Mouse (Mus musculus): ENCODE data around the gene Ect2l. TPM values are rescaled to one million over a fixed set of nuclear protein-coding genes. Genes with fewer than 3 reads are reported as not detected.

The Ect2l gene
- polyA plus RNA-seq (2012; rRNA removed), result not detected in 2 replicates

DNA sequence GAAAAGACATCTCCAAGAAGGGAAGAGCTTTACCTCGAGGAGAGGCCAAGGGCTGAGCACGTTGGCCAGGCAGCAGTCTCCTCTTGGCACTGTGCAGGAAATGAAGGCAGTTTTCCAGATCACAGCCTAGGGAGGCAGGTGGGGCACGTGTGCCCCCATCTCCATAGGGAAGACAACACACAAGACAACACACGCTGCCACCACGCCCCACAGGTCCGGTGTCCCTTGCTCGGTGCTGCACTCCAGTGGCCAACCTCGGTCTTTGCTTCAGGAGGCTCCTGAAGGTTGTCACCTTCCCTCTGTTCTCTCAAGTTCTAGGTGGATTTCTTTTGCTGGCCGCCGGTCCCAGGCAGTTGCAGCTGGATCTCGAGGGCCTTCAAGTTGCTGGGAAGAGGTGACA lies at the start of gene Ect2l:
TSS of gene Ect2l (minus strand) at position 165 of the 400 bp plus-strand sequence.
- no peaks in the 10 kb centered on the region for H3K27me3 ChIP-seq (replicated peaks; ENCODE audit: control insufficient read depth, insufficient read depth, low read length)
- TF ChIP-seq CTCF (conservative IDR thresholded peaks at IDR 0.05; ENCODE audit: insufficient read depth, insufficient read length, low read depth, low read length), result peak; percentile 73
- TF ChIP-seq POLR2A (IDR thresholded peaks at IDR 0.05; ENCODE audit: low read depth, low read length), result no peak
- H3K4me3 ChIP-seq (ENCODE audit: insufficient read depth, low read depth, low read length), result no peak within 1 kb of the TSS
- 9% methylated on average over 11 of the region's 11 CpGs for WGBS
- DNase-seq, result peak; percentile 52
- no peak within 1 kb of the TSS for H3K27ac ChIP-seq (ENCODE audit: insufficient read depth, low read depth, low read length)
- H3K36me3 ChIP-seq (ENCODE audit: control insufficient read depth, insufficient read depth, low read length), result no peaks in the 10 kb centered on the region
- no peaks in the 10 kb centered on the region for H3K4me1 ChIP-seq (ENCODE audit: control insufficient read depth, insufficient read depth, low read length)

DNA sequence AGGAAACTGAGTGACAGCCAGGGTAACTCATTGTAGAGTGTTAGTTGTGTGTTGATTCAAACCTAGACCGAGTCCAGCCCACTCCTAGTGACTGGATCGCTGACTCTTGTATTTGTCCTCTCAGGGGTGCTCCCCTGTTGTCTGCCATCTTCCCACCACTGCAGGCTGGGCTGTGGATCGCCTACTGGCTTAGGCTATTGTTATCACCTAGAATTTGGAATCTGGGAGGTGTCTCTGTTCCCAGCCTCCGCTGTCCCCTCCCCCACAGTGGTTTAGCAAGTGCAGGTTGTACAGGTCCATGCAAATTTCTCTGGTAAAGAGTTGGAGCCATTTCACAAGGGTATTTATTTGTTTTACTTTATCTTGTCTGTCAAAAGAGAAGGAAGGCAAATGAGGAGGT lies 40.7 kb upstream of the Ect2l start:
- TF ChIP-seq CTCF (conservative IDR thresholded peaks at IDR 0.05; ENCODE audit: insufficient read depth, insufficient read length, low read depth, low read length) (no peak), POLR2A (IDR thresholded peaks at IDR 0.05; ENCODE audit: low read depth, low read length) (no peak)
- H3K27me3 ChIP-seq (replicated peaks; ENCODE audit: control insufficient read depth, insufficient read depth, low read length), result no peaks in the 10 kb centered on the region

DNA sequence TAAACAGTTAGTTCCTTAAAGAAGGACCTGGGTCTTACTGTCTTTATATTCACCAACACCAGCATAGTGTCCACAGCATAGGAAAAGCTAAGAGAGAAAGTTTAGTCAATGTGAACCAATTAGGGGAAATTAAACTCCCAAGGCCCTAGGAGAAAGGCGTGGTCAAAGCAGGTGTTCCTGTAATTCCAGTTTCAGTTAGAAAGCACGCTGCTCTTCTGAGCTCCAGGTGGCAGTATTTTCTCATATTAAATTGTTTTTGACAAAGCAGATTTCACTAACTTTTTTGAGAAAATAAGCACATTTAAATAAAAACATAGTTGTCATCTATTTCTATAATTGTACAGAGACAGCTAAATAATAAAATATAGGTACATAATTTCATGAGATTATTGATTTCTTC lies 32.9 kb upstream of the Ect2l start:
- H3K4me3 ChIP-seq (ENCODE audit: insufficient read depth, low read depth, low read length), result no peak overlapping the region
- WGBS, result 25% methylated on average over 2 of the region's 2 CpGs
- peak; percentile 21 for DNase-seq

More for the DNA sequence above, 40.7 kb upstream of the Ect2l start:
- Histone ChIP-seq H3K4me3 (ENCODE audit: insufficient read depth, low read depth, low read length) (no peak overlapping the region), H3K4me1 (ENCODE audit: control insufficient read depth, insufficient read depth, low read length) (no peaks in the 10 kb centered on the region), H3K36me3 (ENCODE audit: control insufficient read depth, insufficient read depth, low read length) (no peaks in the 10 kb centered on the region), H3K27ac (ENCODE audit: insufficient read depth, low read depth, low read length) (no peak overlapping the region)
- DNase-seq, result no peak
- 85% methylated on average over 4 of the region's 4 CpGs for WGBS

DNA sequence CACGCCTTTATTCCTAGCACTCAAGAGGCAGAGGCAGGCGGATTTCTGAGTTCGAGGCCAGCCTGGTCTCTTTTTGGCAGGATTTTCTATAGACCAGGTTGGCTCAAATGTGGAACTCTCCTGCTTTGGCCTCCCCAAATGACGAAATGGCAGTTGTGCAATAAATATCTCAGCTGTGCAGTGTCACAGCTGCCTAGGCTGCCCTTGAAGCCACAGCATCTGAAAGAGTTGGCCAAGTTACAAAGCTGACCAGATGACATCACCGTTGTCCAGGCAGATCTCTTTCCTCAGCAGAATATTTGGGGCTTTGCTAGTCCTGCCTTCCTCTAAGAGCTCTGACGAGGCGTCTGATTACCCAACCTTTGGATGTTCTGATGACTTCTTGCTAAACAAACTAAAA lies 26.5 kb upstream of the Ect2l start:
- Histone ChIP-seq H3K27ac (ENCODE audit: insufficient read depth, low read depth, low read length) (no peak overlapping the region), H3K27me3 (replicated peaks; ENCODE audit: control insufficient read depth, insufficient read depth, low read length) (no peaks in the 10 kb centered on the region), H3K4me3 (ENCODE audit: insufficient read depth, low read depth, low read length) (no peak overlapping the region), H3K4me1 (ENCODE audit: control insufficient read depth, insufficient read depth, low read length) (no peaks in the 10 kb centered on the region; the same call in 1 of the 2 replicates), H3K36me3 (ENCODE audit: control insufficient read depth, insufficient read depth, low read length) (no peaks in the 10 kb centered on the region)
- peak; percentile 7 for DNase-seq
- WGBS, result 79% methylated on average over 7 of the region's 7 CpGs
- TF ChIP-seq POLR2A (IDR thresholded peaks at IDR 0.05; ENCODE audit: low read depth, low read length) (no peak), CTCF (conservative IDR thresholded peaks at IDR 0.05; ENCODE audit: insufficient read depth, insufficient read length, low read depth, low read length) (no peak)

More for the DNA sequence above, 32.9 kb upstream of the Ect2l start:
- peak; percentile 28; the same call in 1 of the 2 replicates for TF ChIP-seq CTCF (conservative IDR thresholded peaks at IDR 0.05; ENCODE audit: insufficient read depth, insufficient read length, low read depth, low read length)
- TF ChIP-seq POLR2A (IDR thresholded peaks at IDR 0.05; ENCODE audit: low read depth, low read length), result no peak
- no peak overlapping the region for H3K27ac ChIP-seq (ENCODE audit: insufficient read depth, low read depth, low read length)
- H3K36me3 ChIP-seq (ENCODE audit: control insufficient read depth, insufficient read depth, low read length), result no peaks in the 10 kb centered on the region
- no peaks in the 10 kb centered on the region for H3K4me1 ChIP-seq (ENCODE audit: control insufficient read depth, insufficient read depth, low read length)
- H3K27me3 ChIP-seq (replicated peaks; ENCODE audit: control insufficient read depth, insufficient read depth, low read length), result no peaks in the 10 kb centered on the region

DNA sequence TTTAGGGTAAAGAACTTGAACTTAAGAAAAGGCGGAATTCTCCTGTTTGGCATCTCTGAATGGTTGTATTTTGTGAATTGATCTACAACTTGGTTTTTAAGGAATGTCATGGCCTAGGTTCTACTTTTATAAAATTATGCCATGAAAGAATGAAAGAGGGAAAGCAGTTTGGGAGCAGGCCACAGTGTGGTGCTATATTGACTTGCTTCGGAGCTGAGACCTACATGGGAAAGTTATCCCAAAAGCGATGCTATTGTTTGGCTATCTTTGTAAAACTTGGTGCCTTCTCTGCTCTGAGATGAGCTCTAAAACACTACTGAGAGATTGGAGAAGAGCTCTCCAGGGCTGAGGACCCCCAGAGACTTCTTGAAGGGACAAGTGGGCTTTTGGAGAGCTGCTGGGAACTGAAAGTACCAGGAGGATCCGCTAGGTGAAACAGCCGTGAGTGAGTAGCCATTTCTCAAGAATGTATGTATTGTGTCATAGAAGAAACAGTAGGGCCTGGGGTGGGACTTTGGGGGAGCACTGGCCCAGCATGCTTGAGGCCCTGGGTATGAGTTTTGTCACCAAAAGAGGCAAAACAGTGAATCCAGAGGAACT lies 25.7 kb upstream of the Ect2l start:
- WGBS, result 78% methylated on average over 5 of the region's 5 CpGs
- no peak overlapping the region for H3K4me3 ChIP-seq (ENCODE audit: insufficient read depth, low read depth, low read length)
- no peak overlapping the region for H3K27ac ChIP-seq (ENCODE audit: insufficient read depth, low read depth, low read length)
- H3K4me1 ChIP-seq (ENCODE audit: control insufficient read depth, insufficient read depth, low read length), result no peaks in the 10 kb centered on the region; the same call in 1 of the 2 replicates
- no peaks in the 10 kb centered on the region for H3K36me3 ChIP-seq (ENCODE audit: control insufficient read depth, insufficient read depth, low read length)
- DNase-seq, result no peak
- no peak for TF ChIP-seq CTCF (conservative IDR thresholded peaks at IDR 0.05; ENCODE audit: insufficient read depth, insufficient read length, low read depth, low read length)
- TF ChIP-seq POLR2A (IDR thresholded peaks at IDR 0.05; ENCODE audit: low read depth, low read length), result no peak
- H3K27me3 ChIP-seq (replicated peaks; ENCODE audit: control insufficient read depth, insufficient read depth, low read length), result no peaks in the 10 kb centered on the region

DNA sequence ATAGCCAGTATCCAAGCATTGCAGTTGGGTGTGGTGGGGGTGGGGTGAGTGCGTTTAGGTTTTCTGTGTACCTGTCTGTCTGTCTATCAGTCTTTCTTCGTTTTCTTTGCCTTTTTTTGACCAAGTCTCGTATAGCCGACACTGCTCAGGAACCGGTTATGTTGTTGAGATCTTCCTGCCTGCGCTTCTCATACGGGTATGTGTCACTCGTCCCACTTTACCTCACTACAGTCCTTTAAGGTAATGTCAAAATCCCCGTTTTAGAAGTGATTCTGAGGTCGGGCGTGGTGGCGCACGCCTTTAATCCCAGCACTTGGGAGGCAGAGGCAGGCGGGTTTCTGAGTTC lies 24.7 kb upstream of the Ect2l start:
- H3K4me3 ChIP-seq (ENCODE audit: insufficient read depth, low read depth, low read length), result peak overlapping the region; percentile 87
- H3K36me3 ChIP-seq (ENCODE audit: control insufficient read depth, insufficient read depth, low read length), result no peaks in the 10 kb centered on the region
- WGBS, result 14% methylated on average over 14 of the region's 14 CpGs
- TF ChIP-seq POLR2A (IDR thresholded peaks at IDR 0.05; ENCODE audit: low read depth, low read length), result no peak
- no peak for TF ChIP-seq CTCF (conservative IDR thresholded peaks at IDR 0.05; ENCODE audit: insufficient read depth, insufficient read length, low read depth, low read length)
- no peaks in the 10 kb centered on the region for H3K27me3 ChIP-seq (replicated peaks; ENCODE audit: control insufficient read depth, insufficient read depth, low read length)
- no peak overlapping the region for H3K27ac ChIP-seq (ENCODE audit: insufficient read depth, low read depth, low read length)
- H3K4me1 ChIP-seq (ENCODE audit: control insufficient read depth, insufficient read depth, low read length), result no peaks in the 10 kb centered on the region; the same call in 1 of the 2 replicates
- DNase-seq, result no peak

DNA sequence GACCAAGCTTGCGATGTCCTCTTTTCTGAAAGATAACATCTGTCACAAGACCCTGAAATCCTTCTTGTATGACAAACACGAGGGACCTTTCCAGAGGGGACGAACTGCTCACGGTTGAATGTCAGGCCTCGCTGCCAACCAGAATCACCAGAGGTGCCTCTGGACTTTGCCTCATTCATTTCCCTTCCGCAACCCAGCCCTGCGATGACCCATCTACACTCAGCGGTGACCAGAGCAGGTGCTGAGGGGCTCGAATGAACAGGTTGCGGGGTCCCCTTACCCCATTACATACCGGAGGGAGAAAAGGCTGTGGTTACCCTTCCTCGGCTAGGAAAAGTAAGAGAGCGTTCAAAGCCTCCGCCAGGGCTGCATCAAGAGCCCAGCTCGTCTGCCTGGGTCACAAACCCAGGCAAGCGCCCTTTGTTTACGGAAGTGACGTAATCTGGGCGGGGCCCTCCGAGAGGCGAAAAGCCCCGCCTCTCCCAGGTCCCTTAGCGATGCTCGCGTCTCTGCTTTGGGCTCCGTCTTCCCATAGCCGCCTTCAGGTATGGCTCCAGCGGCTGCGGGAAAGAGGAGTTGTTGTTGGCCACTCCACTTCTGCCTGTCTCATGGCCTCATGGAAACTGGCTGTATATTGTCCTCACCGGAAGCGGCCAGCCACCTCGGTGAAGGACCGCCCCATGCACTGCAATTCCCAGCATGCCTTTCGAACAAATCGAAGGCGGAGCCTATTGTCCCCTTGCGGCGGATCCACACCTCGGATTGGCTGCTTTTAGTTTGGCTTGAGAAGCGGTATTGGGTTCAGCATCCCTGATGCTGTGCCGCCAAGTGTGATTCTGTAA lies 24.1 kb upstream of the Ect2l start, which contains the start of gene Ccdc28a:
TSS of gene Ccdc28a (minus strand) at position 439 of the 842 bp plus-strand sequence.
- H3K27ac ChIP-seq (ENCODE audit: insufficient read depth, low read depth, low read length), result peak within 1 kb of the TSS; percentile 91
- H3K4me3 ChIP-seq (ENCODE audit: insufficient read depth, low read depth, low read length), result peak within 1 kb of the TSS; percentile 87
- no peaks in the 10 kb centered on the region for H3K36me3 ChIP-seq (ENCODE audit: control insufficient read depth, insufficient read depth, low read length)
- 1% methylated on average over 41 of the region's 41 CpGs for WGBS
- H3K27me3 ChIP-seq (replicated peaks; ENCODE audit: control insufficient read depth, insufficient read depth, low read length), result no peaks in the 10 kb centered on the region
- TF ChIP-seq CTCF (conservative IDR thresholded peaks at IDR 0.05; ENCODE audit: insufficient read depth, insufficient read length, low read depth, low read length) (no peak), POLR2A (IDR thresholded peaks at IDR 0.05; ENCODE audit: low read depth, low read length) (peak; percentile 32)
- H3K4me1 ChIP-seq (ENCODE audit: control insufficient read depth, insufficient read depth, low read length), result no peaks in the 10 kb centered on the region; the same call in 1 of the 2 replicates
- DNase-seq, result peak; percentile 98

All from kidney, adult 2 months (tissue).